Mouse (Mus musculus) yolk sac, embryonic 10.5 days (tissue): Measurements from ENCODE around the gene Nfe2l2.

Source experiments
- DNase-seq: peaks from one replicate; pipeline ENCODE4 v3.0.0-alpha.2; 2017; ENCODE audit warnings: low spot score

Nfe2l2 gene

DNA sequence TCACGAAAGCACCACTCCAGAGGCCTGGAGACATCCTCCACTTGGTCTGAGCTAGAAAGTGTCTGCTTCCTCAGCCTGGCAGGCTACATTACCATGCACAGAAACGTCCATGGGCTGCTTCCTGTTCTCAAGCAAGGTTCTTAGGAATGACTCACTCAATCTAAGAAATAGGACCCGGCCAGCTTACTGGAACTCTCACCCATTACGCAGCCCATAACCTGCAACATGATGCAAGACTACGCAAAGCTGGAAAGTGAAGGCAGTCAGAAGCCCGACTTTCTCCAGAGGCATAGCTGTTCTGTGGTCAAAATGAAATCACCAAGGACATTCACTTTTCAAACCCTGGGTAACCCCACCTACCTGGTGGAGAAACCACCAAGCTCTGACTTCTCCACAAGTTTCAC is 19.0 kb downstream of the Nfe2l2 start:
- DNase-seq = no peak

DNA sequence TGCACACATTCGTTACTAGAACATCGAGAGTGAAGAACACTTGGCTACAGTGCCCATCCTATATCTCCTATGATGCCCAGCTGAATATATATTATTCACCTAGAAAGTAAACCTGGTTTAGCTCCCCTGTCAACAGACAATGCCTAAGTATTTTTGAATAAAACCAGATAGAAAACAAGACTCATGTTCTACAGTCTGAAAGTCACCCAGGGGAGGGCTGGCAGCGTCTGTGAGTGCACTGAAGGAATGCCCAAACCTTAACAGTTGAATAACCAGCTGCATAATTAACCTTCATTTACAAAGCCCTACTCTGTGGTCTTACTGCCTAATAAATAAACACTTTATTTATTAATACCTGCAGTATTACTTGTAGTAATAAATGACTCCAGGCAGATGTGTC is 19.9 kb downstream of the Nfe2l2 start:
- DNase-seq = no peak

DNA sequence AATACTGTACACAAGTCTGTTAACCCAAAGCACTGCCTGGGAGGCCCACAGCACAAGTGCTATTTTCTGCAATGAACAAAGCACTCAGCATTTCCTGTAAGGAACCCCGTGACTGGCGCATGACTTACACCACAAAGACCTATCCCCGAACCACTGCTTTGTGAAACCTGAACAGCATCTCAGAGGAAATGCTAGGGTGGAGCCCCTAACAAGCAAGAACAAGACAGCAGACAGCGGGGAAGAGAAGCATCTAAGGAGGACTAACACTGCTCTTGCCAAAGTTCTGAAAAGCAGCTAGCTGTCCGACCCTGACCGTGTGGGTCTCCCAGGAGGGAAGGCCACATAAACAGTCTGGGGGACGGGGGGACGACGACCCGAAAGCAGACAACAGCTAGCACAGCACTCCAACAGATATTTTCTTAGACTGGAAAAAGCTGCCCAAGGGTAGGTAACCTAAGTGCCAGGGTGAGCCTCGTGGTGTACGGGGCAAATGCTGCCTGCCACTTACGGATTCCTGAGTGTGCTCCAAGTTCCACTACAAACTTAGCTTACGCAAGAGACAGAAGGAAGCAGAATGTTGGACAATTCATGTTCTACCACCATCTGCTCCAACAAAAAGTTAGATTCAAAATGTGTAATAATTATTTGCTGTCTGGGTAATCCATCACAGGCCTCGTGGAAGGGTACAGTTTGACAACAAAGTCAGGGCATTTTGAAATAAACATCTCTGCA is 21.3 kb downstream of the Nfe2l2 start:
- DNase-seq = no peak

DNA sequence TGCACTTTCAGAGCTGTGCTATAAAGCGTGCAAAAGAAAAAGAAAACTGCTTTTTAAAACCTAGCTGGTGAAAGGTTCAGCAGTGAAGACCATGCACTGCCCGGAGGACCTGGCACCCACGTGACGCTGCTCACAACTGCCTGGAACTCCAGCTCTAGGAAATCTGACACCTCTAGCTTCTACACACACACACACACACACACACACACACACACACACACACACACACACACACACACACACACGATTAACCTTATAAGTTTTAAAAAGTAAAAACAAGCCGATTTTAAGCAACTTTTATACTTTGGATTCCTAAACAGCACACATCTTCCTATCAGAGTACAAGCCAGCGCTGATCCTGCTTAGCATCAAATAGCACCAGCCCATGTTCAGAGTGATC is 23.0 kb downstream of the Nfe2l2 start:
- no peak for DNase-seq

DNA sequence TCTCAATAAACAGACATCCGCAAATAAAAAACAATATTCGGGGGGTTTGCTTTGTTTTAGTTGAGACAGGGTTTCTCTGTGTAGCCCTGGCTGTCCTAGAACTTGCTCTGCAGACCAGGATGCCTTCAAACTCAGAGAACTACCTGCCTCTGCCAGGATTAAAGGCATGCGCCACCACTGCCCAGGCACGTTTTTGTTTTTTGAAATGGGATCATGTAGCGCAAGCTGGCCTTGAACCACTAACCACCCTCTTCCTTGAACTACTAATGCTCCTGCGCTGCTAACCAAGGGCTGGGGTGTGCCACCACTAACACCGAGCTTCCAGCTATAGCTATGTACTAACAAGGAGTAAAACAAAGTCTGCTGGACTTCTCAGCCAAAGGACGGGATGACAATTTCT is 24.5 kb downstream of the Nfe2l2 start:
- DNase-seq = no peak

DNA sequence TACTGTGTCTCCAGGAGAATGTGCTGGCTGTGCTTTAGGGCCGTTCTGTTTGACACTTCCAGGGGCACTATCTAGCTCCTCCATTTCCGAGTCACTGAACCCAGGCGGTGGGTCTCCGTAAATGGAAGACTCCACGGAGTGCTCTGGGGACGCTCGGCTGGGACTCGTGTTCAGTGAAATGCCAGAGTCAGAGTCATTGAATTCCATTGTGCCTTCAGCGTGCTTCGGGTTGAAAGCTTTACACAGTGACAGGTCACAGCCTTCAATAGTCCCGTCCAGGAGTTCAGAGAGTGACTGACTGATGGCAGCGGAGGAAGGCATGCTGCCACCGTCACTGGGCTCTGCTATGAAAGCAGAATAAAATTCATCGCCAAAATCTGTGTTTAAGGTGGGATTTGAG is 27.9 kb downstream of the Nfe2l2 start:
- DNase-seq = no peak

DNA sequence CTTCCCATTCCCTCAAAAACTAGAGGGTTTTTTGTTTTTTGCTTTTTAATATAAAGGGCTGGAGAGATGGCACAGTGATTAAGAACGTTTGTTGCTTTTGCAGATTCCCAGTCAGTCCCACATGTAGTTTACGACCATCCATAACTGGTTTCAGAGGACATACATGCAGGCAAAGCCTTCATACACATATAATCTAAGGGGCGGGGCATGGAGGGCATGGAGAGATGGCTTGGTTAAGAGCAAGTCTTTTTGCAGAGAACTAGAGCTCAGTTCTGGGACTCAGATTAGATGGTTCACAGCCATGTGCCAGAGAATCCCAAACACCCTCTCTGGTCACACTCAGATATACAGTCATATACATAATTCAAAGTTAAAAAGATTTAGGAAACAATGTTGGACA is 31.9 kb downstream of the Nfe2l2 start:
- no peak for DNase-seq

DNA sequence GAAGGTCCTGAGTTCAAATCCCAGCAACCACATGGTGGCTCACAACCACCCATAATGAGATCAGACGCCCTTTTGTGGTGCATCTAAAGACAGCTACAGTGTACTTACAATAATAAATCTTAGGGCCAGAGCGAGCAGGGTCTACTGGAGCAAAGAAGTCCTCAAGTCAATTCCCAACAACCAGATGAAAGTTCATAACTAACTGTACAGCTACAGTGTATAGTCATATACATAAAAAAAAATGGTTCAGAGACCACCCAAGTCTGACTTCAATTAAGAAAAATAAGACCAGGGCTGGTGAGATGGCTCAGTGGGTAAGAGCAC is 33.1 kb downstream of the Nfe2l2 start:
- no peak for DNase-seq

DNA sequence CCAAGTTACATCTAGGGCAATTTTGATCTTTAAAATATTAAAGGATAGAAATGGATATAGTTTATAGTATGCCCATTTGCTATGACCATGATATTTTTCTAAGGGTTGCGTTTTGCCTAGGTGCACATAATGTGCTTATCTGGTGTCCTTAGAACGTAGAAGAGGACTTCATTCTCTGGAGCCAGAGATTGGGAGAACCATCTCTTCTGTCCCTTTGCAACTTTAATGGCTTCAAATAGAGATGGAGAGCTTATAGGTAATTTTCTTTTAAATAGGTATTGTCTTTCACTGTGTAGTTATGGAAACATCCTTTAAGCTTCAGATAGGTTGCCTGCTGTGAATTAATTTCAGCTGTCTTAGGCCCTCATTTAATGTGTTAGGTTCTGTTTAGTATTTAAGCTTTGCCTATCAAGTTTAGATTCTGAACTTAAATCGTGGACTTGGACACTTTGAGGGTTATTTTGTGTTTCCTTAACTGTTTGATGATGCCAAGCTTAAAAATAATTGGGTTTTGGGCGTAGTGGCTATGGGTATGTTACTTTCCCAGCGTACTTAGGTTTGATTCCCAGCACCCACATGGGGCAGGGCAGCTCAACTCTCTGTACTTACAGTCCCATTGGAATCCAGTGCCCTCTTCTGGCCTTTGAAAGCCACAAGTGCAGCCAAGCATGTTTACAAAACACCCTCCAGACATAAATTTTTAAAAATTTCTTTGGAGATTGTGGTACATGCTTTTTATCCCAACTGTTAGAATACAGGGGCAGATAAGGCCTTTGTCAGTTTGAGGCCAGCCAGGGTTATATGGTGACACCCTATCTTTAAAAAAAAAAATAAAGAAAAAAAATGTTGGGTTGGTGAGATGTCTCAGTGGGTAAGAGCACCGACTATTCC is 33.8 kb downstream of the Nfe2l2 start:
- no peak for DNase-seq

DNA sequence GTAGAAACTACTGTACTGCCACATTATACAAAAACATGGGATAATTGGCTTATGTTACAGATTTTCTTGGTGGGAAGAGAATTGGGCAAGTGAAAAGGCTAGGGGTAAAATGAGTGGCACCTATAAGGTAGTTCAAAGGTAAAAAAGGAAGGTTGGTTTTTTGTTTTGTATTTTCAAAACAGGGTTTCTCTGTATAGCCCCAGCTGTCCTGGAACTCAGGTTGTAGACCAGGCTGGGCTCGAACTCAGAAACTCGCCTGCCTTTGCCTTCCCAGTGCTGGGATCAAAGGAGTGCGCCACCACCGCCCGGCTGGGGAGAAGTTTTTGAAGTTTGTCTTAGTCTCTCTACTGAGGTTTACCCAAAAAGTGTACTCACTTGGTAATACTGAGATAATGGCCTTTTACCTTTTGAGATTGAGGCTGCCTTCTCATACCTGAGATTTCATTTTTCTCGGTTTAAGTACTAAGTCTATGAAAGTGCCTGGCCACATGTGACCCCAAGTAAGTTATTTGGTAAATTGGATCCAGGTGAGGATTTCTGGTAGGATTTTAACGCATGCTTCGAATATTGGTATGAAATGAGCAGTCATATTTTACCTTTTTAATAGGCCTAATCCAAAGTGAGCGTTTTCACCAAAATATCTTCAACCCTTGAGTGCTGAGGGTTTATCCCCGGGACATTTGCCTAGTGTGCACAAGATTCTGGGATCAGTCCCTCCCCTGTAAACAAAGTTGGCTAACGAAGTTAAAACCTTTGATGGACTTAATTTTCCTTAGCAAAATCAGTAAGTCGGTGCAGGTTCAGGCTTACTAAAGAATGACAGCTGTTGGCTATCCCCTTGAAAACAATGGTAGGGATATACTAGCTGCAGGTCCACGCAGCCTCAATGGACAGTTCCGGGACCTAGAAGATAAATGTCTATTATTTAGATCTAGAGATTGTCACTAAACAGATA is 34.7 kb downstream of the Nfe2l2 start:
- peak; percentile 48 for DNase-seq

DNA sequence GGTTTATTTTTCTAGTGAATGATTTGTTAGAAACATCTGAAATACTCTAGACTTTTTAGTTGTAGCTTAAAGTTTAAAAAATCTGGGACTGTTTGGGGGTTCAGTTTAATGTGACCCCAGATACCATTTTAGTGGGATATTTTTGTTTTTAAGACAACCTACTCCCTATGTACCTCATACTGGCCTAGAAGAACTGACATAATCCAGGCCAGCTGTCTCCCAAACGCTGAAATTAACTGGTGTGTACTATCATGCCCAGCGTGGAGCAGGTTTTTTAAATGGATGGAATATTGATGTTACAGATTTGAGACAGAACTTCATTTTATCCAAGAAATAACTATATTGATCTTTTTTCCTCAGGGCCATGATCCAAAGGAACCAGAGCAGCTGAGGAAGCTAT is 43.3 kb downstream of the Nfe2l2 start:
- no peak for DNase-seq

DNA sequence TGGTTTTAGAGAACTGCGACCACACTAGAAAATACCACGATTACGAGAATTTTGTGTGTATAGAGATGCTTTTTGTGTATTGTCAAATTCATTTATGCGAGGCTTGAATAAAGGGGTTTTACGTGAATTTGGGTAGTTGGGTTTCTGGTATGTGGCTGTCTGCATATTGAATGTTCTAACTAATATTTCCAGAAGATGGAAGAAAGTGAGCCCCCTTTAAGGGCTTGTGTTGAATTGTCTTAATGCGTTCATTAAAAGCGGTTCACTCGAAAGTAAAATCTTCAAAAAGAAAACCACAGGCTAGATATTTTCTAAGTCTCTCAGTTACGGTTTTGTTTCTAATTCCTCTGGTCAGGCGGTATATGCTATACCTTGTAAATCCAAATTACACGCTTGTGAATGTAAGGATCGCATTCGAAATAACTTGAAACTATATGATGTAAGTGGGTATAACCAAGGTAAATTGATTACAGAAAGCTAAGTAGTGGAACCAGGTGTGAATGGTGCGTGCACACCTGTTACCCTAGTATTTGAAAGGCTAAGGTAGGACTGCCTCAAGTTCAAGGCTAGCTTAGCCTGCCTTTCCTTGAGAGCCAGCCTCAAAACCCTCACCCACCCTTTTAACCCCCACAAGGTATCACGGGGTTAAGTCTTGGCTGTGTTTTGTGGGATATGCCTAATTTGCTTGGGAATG is 44.0 kb downstream of the Nfe2l2 start:
- DNase-seq = no peak

DNA sequence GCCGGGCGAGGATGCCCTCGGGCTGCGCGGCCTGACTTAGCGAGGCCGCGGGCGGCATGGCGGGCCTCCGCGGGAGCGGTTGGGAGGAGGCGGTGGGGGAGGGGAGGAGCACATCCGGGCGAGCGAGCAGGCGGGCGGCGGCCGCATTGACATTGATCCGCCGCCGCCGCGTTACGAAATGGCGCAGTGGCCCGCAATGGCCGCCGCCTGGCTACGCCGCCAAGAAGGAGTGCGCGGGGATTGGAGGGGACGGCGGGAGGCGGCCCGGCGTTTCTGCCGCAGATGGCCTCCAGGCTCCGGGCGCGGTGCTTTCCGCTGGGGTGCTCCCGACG is 44.8 kb downstream of the Nfe2l2 start:
- DNase-seq = peak; percentile 90

DNA sequence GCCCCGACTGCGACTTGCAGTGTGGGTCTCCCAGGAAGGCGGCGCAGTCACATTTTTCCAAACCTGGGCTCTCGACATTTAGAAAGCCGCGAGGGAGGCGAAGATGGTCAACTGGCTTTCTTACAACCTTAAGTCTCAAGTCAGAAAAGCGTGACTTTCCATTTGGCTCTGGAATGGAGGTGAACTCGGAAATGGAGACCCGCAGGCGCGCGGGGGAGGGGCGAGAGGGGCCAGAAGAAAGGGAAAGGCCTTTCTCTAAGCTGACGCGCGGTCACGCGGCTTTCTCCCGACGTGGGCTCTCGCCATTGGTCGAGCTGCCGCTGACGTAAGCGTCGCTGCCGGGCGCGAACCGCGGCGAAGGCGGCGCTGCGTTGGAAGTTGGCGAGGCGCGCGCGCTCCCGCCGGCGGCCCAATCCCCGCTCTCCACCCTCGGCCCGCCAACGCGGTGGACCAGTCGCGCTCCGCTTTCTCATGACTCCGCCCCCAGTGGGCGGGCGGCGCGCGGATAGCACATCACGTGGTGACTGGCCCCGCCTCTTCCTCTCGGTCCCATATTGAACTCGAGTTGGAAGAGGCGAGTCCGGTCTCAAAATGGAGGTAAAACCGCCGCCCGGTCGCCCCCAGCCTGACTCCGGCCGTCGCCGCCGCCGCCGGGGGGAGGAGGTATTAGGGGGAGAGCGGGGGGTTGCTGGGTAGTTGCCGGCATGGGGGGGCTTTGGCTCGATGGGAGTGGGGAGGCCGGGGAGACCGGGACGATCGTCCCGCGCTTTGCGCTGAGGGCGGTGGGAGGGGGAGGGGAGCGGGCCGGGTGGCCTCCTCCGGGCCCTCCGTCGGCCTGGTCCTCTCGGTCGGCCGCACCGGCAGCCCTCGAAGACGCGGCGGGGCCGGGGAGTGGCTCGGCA is 45.5 kb downstream of the Nfe2l2 start, which contains the start of gene Hnrnpa3:
TSS of gene Hnrnpa3 (plus strand) at position 535 of the 902 bp plus-strand sequence.
- peak; percentile 99 for DNase-seq

DNA sequence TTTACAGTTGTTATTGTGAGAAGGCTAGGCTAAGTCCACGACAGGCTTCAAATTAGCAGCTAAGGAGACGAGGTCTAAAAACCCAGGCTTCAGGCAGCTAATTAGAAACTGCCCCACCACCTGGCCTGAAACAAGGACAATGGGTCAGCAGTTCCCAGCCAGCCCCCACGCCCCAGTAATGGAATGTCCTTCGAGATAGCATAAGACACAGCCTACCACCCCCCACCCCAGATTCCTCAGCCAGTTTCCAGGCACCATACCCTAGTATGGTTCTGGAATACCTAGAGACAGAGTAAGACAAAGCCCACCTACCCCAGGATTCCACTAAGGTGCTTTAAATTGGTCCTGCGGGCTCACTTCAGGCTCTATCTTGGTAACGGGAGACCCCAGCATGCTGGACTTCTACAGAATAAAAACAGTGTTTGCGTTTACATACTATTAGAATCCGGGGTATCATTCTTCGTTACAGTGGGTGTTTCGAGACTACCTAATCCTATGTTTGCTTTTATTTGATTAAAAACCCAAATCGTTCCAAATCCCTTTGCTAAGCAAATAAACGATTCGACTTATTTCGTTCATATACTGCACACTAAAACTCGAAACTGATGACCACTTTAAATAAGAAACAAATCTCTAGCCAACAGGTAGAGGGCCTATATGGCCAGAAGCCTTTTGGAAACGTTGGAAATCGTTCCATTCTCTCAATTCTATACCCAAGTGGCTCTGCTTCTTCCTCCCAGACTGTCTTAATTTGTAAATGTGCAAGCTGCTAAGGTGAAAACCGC is 46.3 kb downstream of the Nfe2l2 start:
- DNase-seq = peak; percentile 85

DNA sequence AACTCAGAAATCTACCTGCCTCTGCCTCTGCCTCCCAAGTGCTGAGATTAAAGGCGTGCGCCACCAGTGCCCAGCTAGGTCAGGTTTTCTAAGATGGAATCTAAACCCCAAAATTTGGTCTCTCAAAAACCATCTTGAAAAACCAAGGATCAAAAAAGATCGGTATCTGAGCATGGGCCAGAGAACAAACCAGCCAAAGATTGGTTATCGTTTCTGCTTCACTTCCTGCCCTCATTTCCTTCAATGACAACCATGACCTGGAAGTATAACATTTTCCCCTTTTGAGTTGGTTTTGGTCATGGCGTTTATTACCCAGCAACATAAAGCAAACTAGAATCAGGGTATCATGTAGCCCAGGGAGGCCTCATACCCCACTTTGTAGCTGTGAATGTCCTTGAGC is 47.5 kb downstream of the Nfe2l2 start:
- no peak for DNase-seq

DNA sequence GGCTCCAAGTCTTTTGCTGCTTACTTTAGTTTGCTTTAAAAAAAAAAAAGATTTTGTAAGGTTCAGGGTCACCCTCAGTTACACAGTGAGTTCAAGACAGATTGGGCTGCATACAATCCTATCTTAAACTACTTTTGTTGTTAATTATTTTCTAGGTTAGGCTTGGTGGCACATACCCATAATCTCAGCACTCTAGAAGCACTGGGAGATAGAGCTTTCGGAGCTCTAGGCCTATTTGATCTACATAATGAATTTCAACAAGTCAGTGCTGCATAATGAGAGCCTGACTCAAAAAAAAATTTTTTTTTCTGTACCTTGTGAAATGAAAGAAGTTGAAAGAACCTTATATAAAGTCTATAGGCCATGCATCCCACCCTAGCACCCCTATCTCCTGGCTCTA is 49.8 kb downstream of the Nfe2l2 start:
- DNase-seq = no peak

DNA sequence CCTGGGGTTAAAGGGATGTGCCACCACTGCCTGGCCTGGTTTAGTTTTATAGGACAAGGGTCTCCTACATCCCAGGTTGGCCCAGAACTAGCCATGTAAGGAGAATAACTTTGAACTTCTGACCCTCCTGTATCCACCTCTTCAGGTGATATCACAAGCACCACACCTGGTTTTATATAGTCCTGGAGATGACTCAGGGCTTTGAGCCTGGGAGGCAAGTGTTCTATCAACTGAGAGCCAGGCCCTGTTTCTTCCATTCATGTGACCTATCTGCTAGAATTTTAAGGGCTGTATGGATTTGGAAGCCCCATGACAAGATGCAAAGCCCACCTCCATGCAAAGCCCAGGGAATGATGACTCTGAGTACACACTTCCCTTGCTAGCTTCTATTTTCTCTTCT is 51.3 kb downstream of the Nfe2l2 start:
- no peak for DNase-seq

DNA sequence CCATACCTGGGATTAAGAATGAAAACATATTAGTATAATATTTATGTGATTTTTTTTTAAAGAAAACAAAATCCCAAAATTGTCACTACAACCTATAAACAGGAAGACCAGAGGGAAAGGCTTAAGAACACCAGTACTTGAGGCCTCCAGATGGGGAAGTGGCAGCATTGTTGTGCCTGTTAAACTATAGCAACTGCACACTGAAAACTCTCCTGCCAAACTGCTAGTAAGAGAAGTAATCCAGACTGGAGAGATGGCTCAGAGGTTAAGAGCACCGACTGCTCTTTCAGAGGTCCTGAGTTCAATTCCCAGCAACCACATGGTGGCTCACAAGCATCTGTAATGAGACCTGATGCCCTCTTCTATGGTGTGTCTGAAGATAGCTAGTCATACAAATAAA is 54.0 kb downstream of the Nfe2l2 start:
- DNase-seq = no peak

DNA sequence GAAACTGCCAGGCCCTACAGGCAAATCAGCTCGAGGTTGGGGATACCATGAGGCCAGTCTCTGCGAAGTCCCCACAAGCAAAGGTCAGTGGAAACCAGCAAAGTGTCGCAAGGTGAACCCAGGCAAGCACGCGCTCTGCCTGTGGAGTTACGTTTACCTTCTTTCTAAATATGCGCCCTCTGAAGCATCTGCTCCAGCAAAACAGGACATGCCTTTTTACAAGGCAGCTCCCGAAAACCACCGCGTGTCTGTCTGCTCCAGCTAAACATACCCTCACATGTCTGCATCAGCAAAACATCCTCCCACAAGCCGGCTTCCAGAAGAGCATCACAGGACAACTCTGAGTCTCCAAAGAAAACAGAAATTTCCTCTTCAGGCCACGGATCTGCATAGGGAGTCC is 59.2 kb downstream of the Nfe2l2 start:
- DNase-seq = no peak
